Mouse (Mus musculus) kidney, adult 8-10 months (tissue): ENCODE results near the gene Ftl1.

Experiments
- DNase-seq, 2 experiments: peaks; one replicate each; pipeline ENCODE4 v3.0.0; 2022

The Ftl1 gene

DNA sequence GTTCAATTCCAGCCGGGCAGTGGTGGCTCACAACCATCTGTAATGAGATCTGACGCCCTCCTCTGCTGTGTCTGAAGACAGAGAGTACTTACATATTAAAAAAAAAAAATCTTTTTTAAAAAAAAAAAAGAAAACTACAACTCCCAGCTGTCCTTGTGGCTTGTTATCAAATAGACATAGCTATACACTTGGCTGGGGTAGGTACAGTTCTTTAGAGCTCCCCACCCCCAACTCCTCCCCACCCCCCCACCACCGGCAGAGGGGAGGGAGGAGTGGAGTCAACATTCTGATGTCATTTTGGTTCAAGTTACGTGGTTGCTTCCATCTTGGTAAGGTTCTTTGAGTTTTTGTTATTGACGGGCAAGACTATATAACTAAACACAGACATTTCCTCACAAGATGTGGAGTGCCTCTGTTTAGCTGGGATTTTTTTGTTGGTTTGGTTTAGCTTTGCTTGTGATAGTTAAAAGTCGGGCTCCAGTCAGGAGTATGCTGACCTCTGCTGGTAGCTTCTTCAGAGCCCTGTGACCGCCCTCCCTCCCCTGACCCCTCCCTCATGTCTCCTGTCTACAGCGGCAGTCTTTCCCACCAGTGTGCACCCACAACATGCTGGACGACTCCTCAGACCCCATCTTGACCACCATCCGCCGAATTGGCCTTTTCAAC, 12.2 kb downstream of the Ftl1 start:
- DNase-seq, result peak in 1 of 2 experiments; percentile 38

DNA sequence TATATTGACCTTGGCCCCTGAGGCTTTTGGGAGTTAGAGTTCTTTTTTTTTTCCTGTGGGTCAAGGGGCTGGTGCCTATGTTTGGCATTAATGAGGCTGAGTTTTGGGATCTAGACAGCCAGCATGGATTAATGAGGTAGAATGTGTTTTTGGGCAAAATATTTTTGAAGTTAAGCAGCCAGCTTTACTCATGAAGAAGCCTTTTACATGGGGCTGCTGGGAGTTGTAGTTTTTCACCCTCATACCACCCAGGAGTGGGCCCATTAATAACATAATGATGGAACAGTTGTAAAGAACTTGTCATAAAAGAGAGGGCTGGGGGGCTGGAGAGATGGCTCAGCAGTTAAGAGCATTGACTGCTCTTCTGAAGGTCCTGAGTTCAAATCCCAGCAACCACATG, 13.1 kb downstream of the Ftl1 start:
- no peak for DNase-seq

DNA sequence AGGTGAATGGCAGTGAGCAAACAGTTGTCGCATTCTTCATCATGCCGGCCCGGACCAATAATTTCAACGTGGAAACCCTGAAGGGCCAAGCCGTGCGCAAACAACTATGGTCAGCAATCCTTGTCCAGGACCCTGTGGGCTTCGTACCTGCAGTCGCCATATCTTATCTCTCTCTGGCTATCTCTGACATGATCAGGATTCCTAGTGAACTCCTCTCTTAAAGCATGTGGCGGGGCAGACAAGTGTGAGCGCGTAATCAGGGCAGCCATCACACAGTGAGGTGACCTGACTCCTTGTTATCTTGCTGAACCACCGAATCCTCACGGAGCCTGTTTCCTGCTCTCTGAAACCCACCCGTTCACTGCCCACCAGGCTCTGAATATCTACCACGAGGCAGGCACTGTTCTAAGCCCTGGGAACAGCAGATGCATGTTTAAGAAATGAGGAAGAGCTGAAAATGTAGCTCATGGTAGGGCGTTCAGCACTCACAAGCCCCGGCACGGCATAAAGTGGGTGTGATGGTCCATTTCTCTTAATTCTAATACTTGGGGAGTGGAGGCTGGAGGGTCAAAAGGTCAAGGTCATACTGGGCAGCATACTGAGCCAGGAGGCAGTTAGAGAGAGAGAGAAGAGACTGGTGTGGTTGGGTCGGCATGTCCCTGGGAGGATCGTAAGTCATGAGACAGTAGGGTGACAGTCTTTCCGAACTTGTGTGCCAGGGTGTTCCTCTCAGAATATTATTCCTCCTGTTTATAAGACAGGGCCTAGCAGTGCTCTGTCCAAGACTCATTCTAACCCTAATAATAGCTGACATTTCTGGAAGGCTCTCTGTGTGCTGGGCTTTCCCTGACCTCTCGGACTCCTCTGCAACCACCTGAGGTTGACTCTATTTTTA, 15.9 kb downstream of the Ftl1 start:
- DNase-seq, result no peak

DNA sequence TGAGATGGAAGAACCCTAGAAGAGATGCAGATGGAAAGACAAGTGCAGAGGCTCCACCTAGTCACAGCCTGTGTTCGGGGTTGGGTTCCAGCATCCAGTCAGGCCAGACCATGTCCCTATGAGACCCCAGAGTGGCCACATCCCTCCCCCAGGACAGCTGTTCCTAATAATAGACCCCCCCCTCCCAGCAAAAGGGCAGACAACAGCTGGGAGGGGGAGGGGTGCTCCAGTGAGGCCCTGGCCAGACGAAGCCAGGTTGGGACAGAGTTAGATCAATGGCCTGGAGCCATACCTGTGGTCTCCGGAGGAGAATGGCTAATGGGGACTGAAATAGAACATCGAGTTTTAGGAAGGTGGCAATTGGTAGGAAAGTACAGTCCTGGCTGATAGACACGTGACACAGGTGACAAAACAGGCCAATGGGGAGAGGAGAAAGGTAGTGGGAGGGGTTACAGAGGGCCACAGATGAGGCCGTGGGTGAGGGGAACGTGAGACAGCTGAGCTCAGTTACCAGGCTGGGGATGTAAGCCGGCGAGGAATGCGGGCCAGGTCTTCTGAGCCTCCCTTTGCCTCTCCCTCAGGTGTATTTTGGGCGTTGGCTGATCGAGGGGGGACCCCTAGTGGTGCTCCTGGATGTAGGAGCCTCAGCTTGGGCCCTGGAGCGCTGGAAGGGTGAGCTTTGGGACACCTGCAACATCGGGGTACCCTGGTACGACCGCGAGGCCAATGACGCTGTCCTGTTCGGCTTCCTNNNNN, 22.0 kb downstream of the Ftl1 start, which contains the start of gene Ruvbl2:
Ruvbl2 (minus strand) TSS at position 576 of the 756 bp plus-strand sequence.
- peak; percentile 42 to 50 for DNase-seq

DNA sequence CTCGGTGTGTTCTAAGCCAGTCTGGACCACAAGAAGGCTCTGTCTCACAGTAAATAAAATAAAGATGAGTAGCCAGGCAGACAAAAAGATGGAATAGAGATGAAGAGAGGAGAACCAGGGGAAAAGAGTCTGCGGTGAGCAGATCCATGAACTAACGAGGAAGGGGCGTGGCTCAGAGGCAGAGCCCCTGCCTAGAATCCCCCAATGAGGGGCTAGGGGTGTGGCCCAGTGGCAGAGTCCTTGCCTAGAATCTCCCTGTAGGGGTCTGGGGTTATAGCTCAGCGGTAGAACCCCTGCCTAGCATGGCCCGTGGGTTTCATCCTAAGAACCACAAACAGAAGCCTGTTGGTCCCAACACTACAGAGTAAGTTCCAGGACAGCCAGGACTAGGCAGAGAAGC, 22.6 kb downstream of the Ftl1 start:
- DNase-seq, result no peak

DNA sequence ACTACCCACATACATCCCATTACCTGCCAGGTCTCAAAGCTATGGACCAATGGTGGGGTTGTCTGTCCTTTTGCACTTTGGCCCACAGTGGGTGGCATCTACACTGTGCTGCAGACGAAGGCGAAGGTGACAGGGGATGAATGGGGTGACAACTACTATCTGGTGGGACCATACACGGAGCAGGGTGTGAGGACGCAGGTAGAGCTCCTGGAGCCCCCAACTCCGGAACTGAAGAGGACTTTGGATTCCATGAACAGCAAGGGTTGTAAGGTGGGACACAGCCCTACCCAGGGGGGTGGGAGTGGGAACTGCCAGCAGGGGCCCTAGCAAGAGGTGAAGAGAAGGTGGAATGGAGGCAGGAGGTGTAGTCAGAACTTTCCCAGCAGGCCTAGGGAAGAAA, 23.2 kb downstream of the Ftl1 start:
- DNase-seq, result no peak

DNA sequence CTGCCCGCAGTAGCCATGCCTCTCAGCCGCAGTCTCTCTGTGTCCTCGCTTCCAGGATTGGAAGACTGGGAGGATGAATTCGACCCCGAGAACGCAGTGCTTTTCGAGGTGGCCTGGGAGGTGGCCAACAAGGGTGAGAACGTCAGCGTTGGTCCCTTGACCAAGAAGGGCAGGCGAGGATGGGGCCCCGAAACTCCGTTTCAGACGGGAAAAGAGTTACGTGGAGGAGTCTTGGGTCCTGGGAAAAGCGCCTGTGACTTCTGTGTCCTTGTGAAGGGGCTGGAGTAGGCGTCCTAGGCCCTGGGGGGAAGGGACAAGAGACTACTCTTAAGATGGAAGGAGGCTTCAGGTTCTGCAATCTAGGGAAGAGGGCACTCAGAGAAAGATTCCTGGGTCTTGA, 24.6 kb downstream of the Ftl1 start:
- peak in 1 of 2 experiments; percentile 47 for DNase-seq

DNA sequence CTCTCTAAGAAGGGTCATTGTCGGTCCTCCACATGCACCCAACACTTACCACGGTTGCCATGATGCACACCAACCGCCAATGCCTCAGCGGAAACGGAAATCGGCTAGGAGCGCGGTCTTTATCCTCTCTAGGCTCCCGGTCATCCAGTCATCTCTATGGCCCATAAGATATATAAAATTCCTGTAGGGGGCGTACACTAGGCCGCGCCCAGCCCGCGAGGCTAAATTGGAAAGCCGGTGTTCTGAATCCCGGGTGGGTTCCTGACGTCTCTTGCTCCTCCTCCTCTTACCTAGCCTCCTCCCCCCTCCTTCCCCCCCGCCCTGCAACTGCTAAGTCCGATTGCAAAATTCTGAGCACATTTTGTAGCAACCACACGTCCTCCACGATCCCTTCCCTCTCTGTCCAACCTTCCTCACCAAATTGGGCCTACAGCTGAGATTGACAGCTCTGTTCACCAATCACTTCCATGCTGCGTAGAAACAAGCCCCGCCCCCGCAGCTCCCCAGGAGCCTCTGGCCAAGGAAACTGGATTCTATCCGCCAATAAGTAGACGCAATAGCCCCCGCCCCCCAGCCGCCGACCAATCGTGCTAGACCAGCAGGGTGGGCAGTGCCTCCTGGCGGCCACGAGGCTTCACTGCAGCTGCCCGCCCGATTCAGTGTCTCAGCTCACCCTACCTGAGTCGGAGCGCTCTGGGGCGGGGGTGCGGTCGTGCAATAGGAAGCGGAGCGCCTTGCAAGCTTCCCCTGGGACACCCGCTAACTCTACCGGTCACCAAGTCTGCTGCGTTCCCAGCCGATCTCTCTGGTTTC, 25.3 kb downstream of the Ftl1 start, which contains the start of gene Gys1:
Gys1 (plus strand) TSS at position 642 of the 813 bp plus-strand sequence.
- DNase-seq, result peak; percentile 100

DNA sequence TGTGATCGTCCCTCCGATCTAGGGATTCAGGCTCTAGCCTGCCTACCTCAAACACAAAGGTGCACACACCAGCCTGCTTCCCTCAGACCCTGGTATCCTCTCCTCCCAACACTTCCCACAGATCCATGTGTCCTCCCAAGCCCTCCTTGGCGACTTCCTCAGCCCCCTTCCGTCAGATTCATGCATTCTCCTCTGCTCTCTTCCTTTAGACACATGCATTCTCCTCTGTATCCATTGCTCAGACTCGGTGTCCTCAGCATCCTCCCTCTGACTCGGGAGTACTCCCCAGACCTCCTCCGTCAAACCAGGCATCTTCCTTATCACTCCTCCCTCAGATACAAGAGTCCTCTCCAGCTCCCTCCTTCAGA, 25.9 kb downstream of the Ftl1 start:
- no peak for DNase-seq

DNA sequence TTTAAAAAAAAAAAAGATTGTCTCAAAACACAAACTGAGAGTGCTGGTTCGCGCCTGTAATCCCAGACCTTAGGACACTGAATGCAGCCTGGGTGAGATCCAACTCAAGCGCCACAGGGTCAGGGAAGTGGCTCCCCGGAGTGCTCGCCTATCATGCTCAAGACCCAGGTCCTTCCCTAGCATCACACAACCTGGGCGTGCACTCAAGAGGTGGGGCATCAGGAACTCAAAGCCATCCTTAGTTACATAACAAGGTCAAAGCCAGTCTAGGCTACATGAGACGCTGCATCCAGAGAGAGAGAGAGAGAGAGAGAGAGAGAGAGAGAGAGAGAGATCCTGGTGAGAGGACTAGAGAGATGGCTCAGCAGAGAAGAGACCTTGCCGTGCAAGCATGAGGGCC, 33.1 kb downstream of the Ftl1 start:
- no peak for DNase-seq

DNA sequence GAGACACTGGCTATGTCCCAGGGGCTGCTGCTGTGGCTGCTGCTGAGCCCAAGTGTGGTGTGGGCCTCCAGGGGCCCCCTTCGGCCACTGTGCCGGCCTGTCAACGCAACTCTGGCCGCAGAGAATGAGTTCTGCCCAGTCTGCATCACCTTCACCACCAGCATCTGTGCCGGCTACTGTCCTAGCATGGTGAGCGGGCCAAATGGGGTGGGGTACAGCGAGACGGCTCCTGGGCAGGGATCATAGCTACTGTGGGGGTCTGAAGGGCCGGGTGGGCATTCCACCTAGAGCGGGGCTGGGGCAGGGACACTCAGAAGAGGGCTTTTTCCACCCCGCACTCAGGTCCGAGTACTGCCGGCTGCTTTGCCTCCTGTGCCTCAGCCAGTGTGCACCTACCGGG, 38.5 kb downstream of the Ftl1 start:
- no peak for DNase-seq

DNA sequence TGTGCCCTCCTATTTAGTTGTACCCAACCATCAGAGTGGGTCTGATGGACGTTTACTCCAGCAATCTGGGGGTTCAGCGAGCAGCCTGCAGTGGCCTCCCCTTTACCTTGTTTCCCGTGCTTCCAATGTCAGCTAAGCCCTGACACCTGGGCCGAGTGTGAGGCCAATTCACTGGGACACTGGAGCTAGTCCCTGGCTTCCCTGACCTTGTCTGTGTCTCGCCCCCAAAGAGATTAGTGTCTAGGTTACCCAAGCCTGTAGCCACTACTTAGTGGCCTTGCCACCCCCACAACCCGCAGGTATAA, 39.1 kb downstream of the Ftl1 start, which contains the start of gene Lhb:
Lhb (plus strand) TSS at position 206 of the 305 bp plus-strand sequence.
- DNase-seq, result no peak

DNA sequence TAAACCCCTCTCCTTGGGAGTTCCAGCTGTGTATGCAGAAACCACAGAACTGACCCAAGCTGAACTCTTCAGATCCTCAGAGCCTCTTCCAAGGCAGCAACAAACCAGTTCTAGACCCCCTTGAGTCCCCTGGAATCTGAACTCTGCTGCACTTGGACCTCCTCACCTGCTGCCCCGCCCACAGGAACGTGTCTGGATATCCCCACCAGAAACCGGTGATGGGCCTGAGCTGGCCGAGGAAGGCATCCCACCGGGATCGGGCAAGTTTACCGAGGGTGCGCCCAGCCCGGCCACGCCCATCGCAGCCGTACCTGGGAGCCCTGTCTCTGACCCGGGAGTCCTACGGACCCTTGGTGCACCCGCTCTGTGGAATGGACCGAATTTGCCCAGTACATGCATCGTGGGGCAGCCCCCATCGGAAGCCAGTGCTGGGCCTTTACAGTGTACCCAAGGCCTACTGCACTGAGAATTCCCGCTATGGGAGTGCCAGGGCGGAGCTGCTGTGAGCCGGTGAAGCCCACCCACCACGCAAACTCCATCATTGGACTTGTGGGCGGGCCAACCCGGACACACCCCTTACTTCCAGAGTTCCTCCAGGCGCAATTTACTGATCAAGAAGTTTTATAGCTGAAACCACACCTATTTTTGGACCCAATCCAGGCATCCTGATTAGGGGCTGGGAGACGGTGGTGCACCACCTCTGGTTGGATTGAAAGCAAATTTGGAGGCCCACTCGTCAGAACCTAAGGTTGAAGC, 39.6 kb downstream of the Ftl1 start:
- DNase-seq, result no peak

DNA sequence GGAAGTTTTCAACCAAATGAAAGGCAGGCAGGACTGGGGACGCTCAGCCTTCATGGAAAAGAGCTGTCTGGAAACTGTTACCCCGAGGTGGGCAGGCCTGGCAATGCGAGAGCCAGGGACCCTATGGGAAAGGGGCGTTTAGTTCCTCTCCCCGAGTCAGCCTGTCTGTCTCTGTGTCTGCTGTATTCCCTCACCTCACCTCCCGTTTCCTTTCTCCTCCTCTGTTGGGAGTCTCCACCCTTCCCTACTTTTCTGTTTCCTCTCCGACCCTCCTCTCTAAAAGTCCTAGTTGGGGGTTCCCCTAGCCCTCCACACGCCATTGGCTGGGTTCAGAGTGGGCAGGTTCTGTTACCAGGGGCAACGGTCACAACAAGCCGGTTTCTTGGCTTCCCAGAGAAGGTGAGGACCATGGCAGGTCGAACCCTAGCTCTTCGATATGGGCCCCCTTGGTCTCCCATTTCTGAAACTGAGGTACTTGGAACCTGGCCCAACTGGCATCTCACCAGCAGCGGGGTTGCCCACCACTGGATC, 41.7 kb downstream of the Ftl1 start:
- DNase-seq, result no peak

DNA sequence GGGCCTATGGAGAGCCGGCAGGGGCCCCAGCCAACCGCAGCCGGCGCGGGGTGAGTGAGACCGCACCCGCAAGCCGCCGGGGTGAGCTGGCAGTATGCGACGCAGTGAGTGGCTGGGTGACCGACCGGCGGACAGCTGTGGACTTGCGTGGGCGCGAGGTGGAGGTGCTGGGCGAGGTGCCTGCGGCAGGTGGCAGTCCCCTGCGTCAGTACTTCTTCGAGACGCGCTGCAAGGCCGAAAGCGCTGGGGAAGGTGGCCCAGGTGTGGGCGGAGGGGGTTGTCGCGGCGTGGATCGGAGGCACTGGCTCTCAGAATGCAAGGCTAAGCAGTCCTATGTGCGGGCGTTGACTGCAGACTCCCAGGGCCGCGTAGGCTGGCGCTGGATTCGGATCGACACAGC, 44.0 kb downstream of the Ftl1 start:
- DNase-seq, result no peak

DNA sequence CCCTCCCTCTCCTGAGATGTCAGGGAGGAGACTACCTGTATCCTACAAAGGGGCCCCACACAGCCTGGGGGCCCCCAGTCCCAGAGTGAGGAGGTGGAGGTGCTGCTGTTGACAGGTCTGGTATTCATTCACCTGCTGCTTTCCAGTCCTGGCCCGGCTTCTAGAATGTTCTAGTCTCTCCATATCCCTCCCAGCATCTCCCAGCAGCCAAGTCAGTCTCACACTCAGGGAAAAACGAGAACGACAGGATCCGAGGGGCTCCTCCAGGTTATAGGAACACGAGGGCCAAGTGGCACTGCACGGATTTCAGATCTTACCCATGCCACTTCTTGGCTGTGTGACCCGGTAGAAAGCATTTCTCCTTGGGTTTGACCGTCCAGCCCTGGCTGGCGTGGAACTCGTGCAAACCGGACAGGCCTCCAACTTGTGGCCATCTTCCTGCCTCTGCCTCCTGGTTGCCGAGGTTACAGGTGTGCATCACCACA, 44.9 kb downstream of the Ftl1 start:
- DNase-seq, result no peak

DNA sequence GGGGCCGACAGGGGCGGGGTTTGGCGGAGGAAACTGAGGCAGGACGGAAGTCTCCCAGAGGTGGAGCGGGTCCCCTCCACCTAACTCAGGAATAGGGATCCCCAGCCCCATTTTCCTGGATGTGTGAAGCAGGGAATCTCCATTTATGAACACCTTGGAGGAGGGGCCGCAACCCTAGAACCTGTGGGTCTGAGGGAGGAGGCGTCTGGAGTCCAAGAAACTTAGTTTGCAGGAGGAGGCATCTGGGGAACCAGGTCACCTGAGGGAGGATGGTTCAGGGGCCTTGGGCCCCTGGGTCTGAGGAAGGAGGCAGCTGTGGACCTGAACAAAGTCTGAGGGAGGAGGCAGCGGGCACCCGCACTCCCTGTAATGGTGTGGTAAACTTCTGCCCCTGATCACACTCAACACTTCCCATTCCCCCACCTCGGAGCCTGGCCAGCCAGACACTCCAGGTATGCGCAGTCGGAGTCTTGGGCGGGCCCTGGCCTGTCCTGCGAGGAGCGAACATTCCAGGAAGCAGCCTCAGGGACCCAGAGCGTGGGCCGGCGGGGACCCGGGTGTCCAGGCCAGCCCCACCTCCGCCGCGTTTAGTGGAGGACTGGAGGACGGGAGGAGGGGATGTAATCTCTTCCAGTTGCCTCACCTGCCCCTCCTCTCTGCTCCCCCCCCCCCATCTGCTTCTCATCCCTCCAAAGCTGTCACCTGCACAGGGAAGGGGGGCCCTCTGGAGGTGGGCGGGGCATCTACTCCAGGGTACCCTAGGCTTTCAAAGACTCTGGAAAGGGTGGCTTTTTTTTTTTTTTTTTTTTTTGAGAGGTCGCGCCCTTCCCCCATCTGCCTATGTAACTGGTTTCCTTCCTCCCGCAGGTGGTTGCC, 45.6 kb downstream of the Ftl1 start:
- no peak for DNase-seq

DNA sequence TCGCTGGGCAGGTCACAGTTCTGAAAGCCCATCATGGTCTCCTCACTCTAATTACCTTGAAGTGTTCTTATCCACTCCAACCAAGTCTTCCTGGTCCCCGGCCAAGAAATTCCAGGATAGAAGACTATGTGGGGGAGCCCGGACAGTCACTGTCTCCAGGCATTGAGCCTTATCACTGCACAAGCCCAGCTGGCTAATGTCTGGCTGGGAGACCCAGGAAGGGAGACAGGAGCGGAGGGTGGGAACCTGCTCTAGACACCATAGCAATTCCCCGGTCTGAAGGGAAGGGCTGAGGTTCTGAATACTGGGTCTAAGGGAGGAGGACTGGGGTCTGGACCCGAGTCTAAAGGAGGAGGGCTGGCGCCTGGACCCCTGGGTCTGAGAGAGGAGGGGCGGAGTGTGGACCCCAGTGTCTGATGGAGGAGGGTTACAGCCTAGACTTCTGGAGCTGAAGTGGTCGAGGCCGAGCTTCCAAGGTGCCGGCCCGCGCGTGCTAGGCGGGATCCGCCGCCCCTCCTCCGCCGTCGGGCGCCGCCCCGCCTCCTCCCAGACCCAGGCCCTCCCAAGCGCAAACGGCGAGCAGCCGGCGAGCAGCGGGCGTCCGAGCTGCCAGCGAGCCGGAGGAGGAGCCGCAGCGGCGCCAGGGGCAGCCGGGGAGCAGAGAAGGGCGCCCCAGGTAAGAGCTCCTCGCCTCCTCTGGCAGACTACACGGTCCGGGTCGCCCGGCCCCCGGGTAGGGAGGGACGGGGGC, 46.4 kb downstream of the Ftl1 start, which contains the start of gene Ntf5:
Ntf5 (plus strand) TSS at position 583 of the 751 bp plus-strand sequence.
- no peak for DNase-seq

DNA sequence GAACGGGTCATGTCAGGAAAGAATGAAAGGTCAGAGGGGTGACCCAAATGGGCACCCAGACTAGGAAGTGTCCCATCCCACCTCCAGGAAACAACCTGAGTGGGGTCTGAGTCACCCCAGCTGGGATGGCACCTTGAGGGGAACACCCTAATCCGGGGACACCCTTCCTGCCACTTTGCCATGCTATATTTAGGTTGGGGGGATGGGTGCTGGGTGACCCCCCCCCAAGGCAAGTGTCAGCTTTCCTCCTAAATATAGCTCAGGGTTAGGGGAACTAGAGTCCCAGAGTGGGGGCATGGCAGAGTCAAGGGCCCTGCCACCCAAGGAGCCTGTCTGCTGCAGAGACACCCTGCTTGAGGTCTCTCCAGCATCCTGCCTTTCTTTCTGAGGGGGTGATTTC, 47.3 kb downstream of the Ftl1 start:
- no peak for DNase-seq
